ENCODE assay signal across 13 mouse cellular contexts in the genomic region with DNA sequence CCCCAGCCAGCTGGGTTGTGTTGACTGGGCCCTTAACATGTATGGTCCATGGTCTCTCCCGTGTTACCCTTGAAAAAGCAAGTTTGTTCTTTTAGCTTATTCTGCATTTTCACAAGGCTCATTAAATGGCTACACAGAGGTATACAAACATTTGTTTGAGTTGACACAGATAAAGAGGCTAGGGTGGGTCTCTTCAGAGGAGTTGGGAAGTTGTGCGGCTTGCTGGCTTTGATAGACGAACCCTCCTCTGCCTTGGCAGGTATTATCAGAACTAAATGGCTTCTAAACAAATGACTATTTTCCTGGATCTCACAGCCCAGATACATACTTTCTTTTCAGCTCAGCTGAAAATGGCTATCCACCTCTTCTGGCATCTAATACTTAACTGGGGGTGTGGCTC.
"Had no signal": no experiment of that assay in that cellular context is flagged by ENCODE, and none has a peak within 500 bp of the region (broad histone marks: within the 10 kb centered on the region; RNA-seq: fewer than 3 reads in every experiment).

No protein-coding gene starts in this region.

- H3K4me2 ChIP-seq: limb, embryonic 13.5 days; neural tube, embryonic 15.5 days had no signal

- H3K27ac ChIP-seq: limb, embryonic 13.5 days; midbrain, embryonic 10.5 days; neural tube, embryonic 15.5 days had no signal

- H3K9ac ChIP-seq: limb, embryonic 13.5 days; neural tube, embryonic 15.5 days had no signal

- H3K27me3 ChIP-seq: limb, embryonic 13.5 days; neural tube, embryonic 15.5 days had no signal

- H3K9me3 ChIP-seq: limb, embryonic 13.5 days; midbrain, embryonic 10.5 days; neural tube, embryonic 15.5 days had no signal

- H3K36me3 ChIP-seq: neural tube, embryonic 15.5 days had no signal

- H3K4me1 ChIP-seq: midbrain, embryonic 10.5 days had no signal

- DNase-seq: kidney, adult 18-20 months; kidney, postnatal 10 days; kidney, postnatal 4 days; layer of hippocampus, postnatal 36 days; left cerebral cortex, postnatal 4 days; lung, adult 18-20 months; midbrain, embryonic 14.5 days; spleen, adult 18-20 months; thymus, postnatal 36 days had no signal

- H3K4me3 ChIP-seq: limb, embryonic 13.5 days; midbrain, embryonic 10.5 days; myocyte; neural tube, embryonic 15.5 days had no signal
